Mouse (Mus musculus): ENCODE results near the gene Ldhal6b.

DNA sequence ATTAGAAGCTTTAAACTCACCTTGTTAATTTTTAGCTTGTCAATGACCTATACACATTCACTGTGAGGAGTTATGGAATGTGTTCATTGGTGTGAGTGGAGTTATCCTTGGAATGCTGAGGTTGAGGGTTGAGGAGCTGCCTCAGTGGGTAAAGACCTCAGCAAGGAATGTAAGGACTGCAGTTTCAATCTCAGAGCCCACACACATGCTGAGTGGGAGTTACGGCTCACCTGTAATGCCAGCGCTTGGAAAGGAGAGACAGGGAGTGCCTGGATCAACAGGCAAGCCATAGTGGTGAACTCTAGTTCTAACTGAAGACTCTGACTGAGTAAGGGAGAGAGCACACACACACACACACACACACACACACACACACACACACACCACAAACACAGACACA is 45.3 kb upstream of the Ldhal6b start:
- TF ChIP-seq CTCF (IDR thresholded peaks at IDR 0.05; ENCODE audit: insufficient read depth, low read length) (no peak), POLR2A (IDR thresholded peaks at IDR 0.05; ENCODE audit: borderline replicate concordance, extremely low read depth, low read depth, low read length) (no peak)
